Mouse (Mus musculus) induced T-regulatory cell, adult 2 months (primary cell): ENCODE data around the gene Hadha.

ENCODE experiments used
- DNase-seq: peaks from one replicate; pipeline ENCODE4 v3.0.0-alpha.2; 2012; ENCODE audit warnings: low read depth

The Hadha gene

DNA sequence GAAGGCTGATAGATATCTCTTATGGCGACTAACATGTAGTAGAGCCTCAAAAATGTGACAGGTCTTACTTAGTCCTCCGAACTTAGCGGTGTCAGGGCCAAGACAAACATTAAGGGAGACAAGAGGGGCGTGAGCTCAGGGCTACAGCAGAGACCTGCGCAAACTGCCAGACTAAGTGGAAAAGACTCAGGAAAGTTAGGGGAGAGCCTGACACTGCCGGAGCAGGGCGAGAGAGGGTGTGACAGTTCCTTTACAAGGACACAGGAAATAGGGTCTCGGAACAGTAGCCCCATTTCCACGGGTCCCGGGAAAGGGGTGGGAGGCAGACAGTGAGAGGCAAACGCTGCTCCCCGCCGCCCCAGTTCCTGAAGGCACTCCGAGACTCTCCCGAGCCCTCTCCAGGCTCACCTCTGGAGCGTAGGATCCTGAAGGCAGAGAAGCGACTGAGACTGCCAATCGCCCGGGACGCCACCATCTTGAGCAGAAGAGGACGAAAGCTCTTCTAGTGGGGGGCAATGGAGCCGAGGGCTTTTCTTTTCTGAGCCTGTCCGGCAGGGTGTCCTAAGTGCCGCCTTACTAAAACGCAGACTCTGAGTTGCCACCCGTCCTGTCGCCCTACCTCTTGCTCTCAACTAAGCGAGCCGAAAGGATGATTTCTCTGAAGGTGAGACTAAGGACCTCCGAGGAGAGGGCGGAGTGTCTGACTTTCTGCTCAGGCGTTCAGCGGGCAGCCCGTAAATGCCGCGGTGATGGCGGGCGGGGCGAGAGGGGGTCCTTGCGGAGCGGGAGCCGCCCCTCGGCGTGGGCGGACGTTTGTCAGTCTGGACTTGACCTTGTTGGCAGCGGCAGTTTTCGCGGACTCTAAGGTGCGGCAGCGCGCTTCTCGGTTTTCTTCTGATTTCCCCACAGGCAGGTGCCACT lies at the start of gene Hadha, which contains the start of gene Hadhb:
Gene Hadha, minus strand, starts transcription at position 689 of the 921 bp plus-strand sequence.
Gene Hadhb, plus strand, starts transcription at position 775 of the 921 bp plus-strand sequence.
- DNase-seq = peak; percentile 96

- no peak for DNase-seq
Observed at GRCm38 (mm10) chr5:30204441-30204840, 49.5 kb upstream of the Hadha start.

- no peak for DNase-seq
Observed at GRCm38 (mm10) chr5:30203216-30203885, 48.4 kb upstream of the Hadha start.

- no peak for DNase-seq
Observed at GRCm38 (mm10) chr5:30202221-30202620, 47.3 kb upstream of the Hadha start.

- DNase-seq = peak; percentile 44
Observed at GRCm38 (mm10) chr5:30201521-30201920, 46.6 kb upstream of the Hadha start.

GRCm38 (mm10) chr5:30198257-30198656 lies 43.3 kb upstream of the Hadha start:
- DNase-seq = no peak

- DNase-seq = no peak
Observed at GRCm38 (mm10) chr5:30195340-30195739, 40.4 kb upstream of the Hadha start.

- DNase-seq = no peak
Observed at GRCm38 (mm10) chr5:30192452-30192851, 37.5 kb upstream of the Hadha start.

DNA sequence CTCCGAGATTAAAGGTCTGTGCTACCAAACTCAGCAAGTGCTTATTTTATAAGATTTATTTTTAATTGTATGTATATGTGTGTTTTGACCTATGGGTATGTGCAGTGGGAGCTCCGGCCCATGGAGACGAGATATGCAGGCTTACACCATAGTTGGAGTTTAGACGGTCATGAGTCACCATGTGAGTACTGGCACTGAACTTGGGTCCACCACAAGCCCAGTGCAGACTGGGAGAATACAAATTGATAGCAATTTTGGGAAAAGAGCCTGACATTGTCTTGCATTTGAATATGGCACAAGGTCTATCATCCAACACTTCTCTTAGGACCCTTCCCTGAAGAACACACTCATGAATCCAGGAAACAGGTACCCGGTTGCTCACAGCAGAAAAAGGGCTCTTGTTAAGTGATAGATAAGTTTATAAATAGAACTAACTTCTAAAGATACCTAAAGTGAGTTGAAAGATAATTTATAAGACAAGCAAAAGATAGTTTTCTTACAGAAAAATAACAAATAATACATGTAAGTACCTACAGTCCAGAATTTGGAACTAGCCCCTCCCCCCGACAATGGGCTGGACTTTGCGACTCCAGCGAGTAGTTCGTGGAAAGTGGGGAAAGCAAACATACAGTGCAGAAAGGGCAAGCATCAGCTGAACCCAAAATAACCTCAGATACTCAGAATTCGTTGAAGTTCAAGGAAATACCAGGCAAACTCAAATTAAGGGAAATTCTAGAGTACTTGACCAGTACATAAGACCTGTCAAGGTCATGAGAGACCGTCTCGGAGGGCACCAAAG lies 32.9 kb upstream of the Hadha start:
- DNase-seq = no peak

DNA sequence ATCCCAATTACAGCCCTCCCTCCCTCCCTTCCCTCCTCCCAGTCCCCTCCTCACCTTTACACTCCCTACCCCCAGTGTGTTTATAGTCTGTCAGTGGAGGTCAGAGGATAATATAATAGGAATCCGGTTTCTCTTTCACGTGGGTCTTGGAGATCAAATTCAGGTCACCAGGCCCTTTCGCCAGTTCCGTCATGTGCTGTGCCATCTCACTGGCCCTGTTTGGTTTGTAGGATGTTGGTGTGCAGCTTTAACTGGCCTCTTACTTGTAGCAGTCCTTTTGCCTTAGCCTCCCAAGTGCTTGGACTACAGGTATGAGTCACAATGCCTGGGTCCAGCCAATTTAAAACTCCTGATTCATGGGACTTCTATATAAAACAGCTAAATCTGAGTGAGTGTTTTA lies 20.8 kb upstream of the Hadha start:
- no peak for DNase-seq

DNA sequence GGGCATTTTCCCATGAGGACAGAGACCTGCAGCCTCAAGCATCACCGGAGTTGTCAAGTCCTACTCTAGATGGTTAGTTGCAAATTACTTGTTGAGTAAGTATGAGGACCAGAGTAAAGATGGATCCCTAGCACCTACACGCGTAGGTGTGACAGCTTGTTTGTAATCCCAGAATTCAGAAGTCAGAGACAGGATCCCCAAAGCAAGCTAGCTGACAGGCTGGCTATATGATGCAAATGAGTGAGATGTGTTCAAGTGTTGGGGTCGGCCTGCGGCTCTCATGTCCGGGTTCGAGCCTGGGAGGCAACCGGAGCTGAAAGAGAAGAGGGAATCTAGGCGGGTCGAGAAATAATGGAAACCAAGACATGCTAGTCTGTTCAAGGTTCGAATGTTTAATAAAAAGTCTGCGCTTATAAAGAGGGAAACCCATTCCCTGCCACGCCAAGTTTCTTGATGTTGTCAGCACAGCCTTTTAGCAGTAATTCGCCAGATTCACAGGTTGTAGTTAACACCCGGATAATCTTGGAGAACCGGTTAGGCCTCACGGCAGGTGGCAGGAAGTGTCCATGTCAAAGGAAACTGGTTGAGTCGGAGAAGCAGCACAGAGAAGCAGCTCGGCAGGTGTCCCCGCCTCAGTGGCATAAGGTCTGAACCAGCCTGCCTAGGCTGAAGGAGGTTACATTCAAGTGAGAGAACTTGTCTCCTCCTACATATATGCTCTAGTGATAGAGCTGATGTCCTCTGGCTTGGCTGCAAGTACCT lies 18.1 kb upstream of the Hadha start:
- no peak for DNase-seq

DNA sequence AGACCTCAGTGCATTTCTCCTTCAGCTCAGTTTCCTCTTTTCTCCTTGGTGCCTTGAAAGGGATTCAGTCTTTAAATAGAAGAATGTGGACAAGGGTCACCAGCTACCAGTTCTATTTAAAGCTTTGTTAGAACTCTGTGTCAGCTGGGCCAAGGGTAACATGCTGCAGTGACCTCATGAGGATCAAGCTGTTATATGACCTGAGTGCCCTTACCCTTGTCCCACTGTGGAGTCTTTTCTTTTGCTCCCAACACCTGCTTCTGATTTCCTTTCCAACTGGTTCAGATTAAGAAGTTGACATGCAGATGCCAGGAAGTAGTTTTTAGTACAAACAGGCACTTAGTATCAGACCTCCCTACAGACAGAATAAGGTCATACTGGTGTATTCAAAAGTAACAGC lies 17.2 kb upstream of the Hadha start:
- no peak for DNase-seq

- no peak for DNase-seq
Observed at GRCm38 (mm10) chr5:30170303-30170940, 15.5 kb upstream of the Hadha start.

GRCm38 (mm10) chr5:30165234-30165946 lies 10.4 kb upstream of the Hadha start:
- DNase-seq = no peak

DNA sequence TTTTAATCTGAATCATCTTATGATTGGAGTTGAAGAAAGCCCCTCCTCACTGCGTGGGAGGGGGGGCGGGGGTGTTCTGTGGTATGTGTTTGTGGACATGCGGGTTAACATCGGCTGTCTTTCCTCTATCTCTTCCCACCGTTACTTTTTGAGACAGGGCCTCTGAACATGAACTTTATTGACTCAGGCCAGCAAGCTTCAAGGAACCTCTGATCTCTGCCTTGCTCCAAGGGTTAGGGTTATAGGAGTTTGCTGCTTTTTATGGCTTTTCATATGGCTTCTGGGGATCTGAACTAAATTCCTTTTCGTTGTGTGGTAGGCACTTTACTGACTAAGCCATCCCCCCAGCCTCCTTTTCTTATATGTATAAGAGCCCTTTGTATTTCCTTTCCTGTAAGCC lies 7.4 kb upstream of the Hadha start:
- no peak for DNase-seq

GRCm38 (mm10) chr5:30161836-30162235 lies 6.9 kb upstream of the Hadha start:
- DNase-seq = no peak

GRCm38 (mm10) chr5:30159601-30160000 lies 4.6 kb upstream of the Hadha start:
- DNase-seq = no peak

- DNase-seq = peak; percentile 79
Observed at GRCm38 (mm10) chr5:30155821-30156629, 1.1 kb upstream of the Hadha start.

- DNase-seq = no peak
Observed at GRCm38 (mm10) chr5:30155395-30155792, 432 bp upstream of the Hadha start.

DNA sequence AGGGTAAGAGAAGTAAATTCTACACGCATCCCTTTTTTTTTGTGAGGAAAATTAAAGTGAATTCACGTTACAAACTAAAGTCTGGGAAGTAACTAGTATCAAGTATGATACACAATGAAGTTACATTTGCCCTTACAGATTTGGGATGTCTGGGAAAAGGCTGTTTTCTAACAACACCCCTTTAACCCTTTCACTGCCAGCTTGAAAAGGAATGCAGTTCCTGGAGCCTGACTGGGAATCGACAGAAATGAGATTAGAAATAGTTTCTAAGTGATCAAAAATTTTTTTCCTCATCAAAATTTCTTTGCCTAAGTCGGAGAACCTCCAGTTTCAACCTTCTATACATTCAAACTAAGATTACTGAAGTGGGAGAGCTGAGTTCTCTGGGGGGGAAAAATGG lies 949 bp downstream of the Hadha start:
- DNase-seq = no peak
